Mouse (Mus musculus) CH12.LX (cell line): ENCODE results near the gene Meis2. TPM values are rescaled to one million over a fixed set of nuclear protein-coding genes. Genes with fewer than 3 reads are reported as not detected.

Source experiments
- DNase-seq: peaks from one replicate; pipeline ENCODE4 v3.0.0-alpha.2; 2013; ENCODE audit errors: extremely low read depth
- H3K27ac ChIP-seq: 2 replicates; pipeline ENCODE4 v1.5.1; 2012; ENCODE audit warnings: low read depth, mild to moderate bottlenecking, control low read depth, moderate library complexity; ENCODE audit not compliant: insufficient read depth
- H3K27me3 ChIP-seq: replicated peaks from 2 replicates; pipeline ENCODE3; 2012; ENCODE audit warnings: inconsistent platforms
- H3K36me3 ChIP-seq, 2 experiments: replicated peaks in 1 of 2; 2 replicates each; pipeline versions ENCODE3 to v1.6.1; 2012; ENCODE audit warnings: inconsistent platforms in 1 of 2, low read length in 1 of 2, mild to moderate bottlenecking in 1 of 2, mixed read lengths in 1 of 2, moderate library complexity in 1 of 2; ENCODE audit not compliant: control insufficient read depth in 1 of 2, insufficient read depth in 1 of 2
- H3K4me1 ChIP-seq, 2 experiments: 2 replicates each; pipeline ENCODE4 v1.6.1; 2012; ENCODE audit warnings: inconsistent platforms in 1 of 2, moderate library complexity in 1 of 2; ENCODE audit not compliant: insufficient read depth in 2 of 2, control insufficient read depth in 1 of 2
- H3K4me2 ChIP-seq: 2 replicates; pipeline ENCODE4 v1.6.1; 2012; ENCODE audit warnings: low read depth, mild to moderate bottlenecking, control low read depth; ENCODE audit not compliant: poor library complexity, insufficient read depth, severe bottlenecking
- H3K4me3 ChIP-seq, 3 experiments: fragments of 150-350 bp in 1 of 3; sonication (generic) in 1 of 3; replicated peaks in 1 of 3; 2 replicates each; pipeline versions ENCODE3 to v1.5.1; 2011 to 2012; ENCODE audit warnings: low read depth in 2 of 3, low read length in 2 of 3, mild to moderate bottlenecking in 2 of 3, moderate library complexity in 2 of 3, control low read depth in 1 of 3, improper control_type of control experiment in 1 of 3, inconsistent platforms in 1 of 3, mixed read lengths in 1 of 3; ENCODE audit not compliant: poor library complexity in 1 of 3
- H3K79me2 ChIP-seq: replicated peaks from 2 replicates; pipeline ENCODE4 v1.6.1; 2012; ENCODE audit warnings: mild to moderate bottlenecking, moderate library complexity; ENCODE audit not compliant: control insufficient read depth, poor library complexity, insufficient read depth, severe bottlenecking; ENCODE audit errors: extremely low read depth
- H3K9ac ChIP-seq: 2 replicates; pipeline ENCODE4 v1.6.1; 2012; ENCODE audit warnings: low read depth, mild to moderate bottlenecking, control low read depth, moderate library complexity; ENCODE audit not compliant: insufficient read depth
- H3K9me3 ChIP-seq: replicated peaks from 2 replicates; pipeline ENCODE3; 2012; ENCODE audit warnings: low read length, inconsistent platforms, mixed read lengths
- BHLHE40 ChIP-seq: IDR thresholded peaks from 2 replicates; pipeline ENCODE4 v1.6.1; 2011; ENCODE audit warnings: mild to moderate bottlenecking, low read depth, low read length, improper control_type of control experiment
- CHD2 ChIP-seq: IDR thresholded peaks from 2 replicates; pipeline ENCODE4 v1.6.1; 2011; ENCODE audit warnings: low read length, improper control_type of control experiment
- CTCF ChIP-seq, 2 experiments: IDR thresholded peaks in 1 of 2; conservative IDR thresholded peaks in 1 of 2; 2 replicates each; pipeline ENCODE4 v1.5.1; 2011 to 2012; ENCODE audit warnings: low read depth in 2 of 2, low read length in 2 of 2, improper control_type of control experiment in 1 of 2, inconsistent platforms in 1 of 2, mild to moderate bottlenecking in 1 of 2, moderate library complexity in 1 of 2
- E2F4 ChIP-seq: IDR thresholded peaks from 2 replicates; pipeline ENCODE4 v1.6.1; 2011; ENCODE audit warnings: low read depth, low read length, improper control_type of control experiment; ENCODE audit not compliant: insufficient replicate concordance
- ELF1 ChIP-seq: IDR thresholded peaks from 2 replicates; pipeline ENCODE4 v1.6.1; 2014; ENCODE audit warnings: low read depth, mild to moderate bottlenecking, inconsistent platforms, low read length, improper control_type of control experiment
- ETS1 ChIP-seq: conservative IDR thresholded peaks from 2 replicates; pipeline ENCODE4 v1.6.1; 2012; ENCODE audit warnings: low read depth, mild to moderate bottlenecking, inconsistent platforms, low read length, improper control_type of control experiment, moderate library complexity
- GABPA ChIP-seq: IDR thresholded peaks from 2 replicates; pipeline ENCODE4 v1.6.1; 2012; ENCODE audit warnings: low read depth, low read length, improper control_type of control experiment, inconsistent platforms; ENCODE audit not compliant: insufficient replicate concordance
- HCFC1 ChIP-seq: IDR thresholded peaks from 2 replicates; pipeline ENCODE4 v1.6.1; 2012; ENCODE audit warnings: low read depth, mild to moderate bottlenecking, inconsistent platforms, low read length, improper control_type of control experiment
- IRF4 ChIP-seq: IDR thresholded peaks from 2 replicates; pipeline ENCODE4 v1.6.1; 2014; ENCODE audit warnings: low read depth, mild to moderate bottlenecking, inconsistent platforms, low read length, improper control_type of control experiment
- JUN ChIP-seq: IDR thresholded peaks from 2 replicates; pipeline ENCODE4 v1.6.1; 2011; ENCODE audit warnings: low read depth, mild to moderate bottlenecking, low read length, improper control_type of control experiment, moderate library complexity; ENCODE audit not compliant: insufficient read depth
- JUND ChIP-seq: conservative IDR thresholded peaks from 2 replicates; pipeline ENCODE4 v1.6.1; 2011; ENCODE audit warnings: low read depth, low read length, improper control_type of control experiment
- MAX ChIP-seq: IDR thresholded peaks from 2 replicates; pipeline ENCODE4 v1.6.1; 2011; ENCODE audit warnings: low read length, improper control_type of control experiment
- MAZ ChIP-seq: IDR thresholded peaks from 2 replicates; pipeline ENCODE4 v1.6.1; 2012; ENCODE audit warnings: low read depth, mild to moderate bottlenecking, inconsistent platforms, low read length, improper control_type of control experiment, moderate library complexity
- MEF2A ChIP-seq: IDR thresholded peaks from 2 replicates; pipeline ENCODE4 v1.6.1; 2014; ENCODE audit warnings: low read depth, mild to moderate bottlenecking, inconsistent platforms, low read length, improper control_type of control experiment, borderline replicate concordance
- MYC ChIP-seq: IDR thresholded peaks from 2 replicates; pipeline ENCODE4 v1.6.1; 2011; ENCODE audit warnings: low read depth, mild to moderate bottlenecking, improper control_type of control experiment, low read length
- NELFE ChIP-seq: IDR thresholded peaks from 2 replicates; pipeline ENCODE4 v1.6.1; 2011; ENCODE audit warnings: low read depth, low read length, improper control_type of control experiment
- RAD21 ChIP-seq: IDR thresholded peaks from 2 replicates; pipeline ENCODE4 v1.6.1; 2011; ENCODE audit warnings: low read depth, mild to moderate bottlenecking, low read length, improper control_type of control experiment, moderate library complexity
- RCOR1 ChIP-seq: conservative IDR thresholded peaks from 2 replicates; pipeline ENCODE4 v1.6.1; 2012; ENCODE audit warnings: low read depth, mild to moderate bottlenecking, inconsistent platforms, low read length, improper control_type of control experiment
- TBP ChIP-seq: conservative IDR thresholded peaks from 2 replicates; pipeline ENCODE4 v1.6.1; 2011; ENCODE audit warnings: low read depth, low read length, improper control_type of control experiment
- TCF12 ChIP-seq: IDR thresholded peaks from 2 replicates; pipeline ENCODE4 v1.6.1; 2014; ENCODE audit warnings: low read depth, mild to moderate bottlenecking, inconsistent platforms, low read length, improper control_type of control experiment
- USF1 ChIP-seq: IDR thresholded peaks from 2 replicates; pipeline ENCODE4 v1.6.1; 2014; ENCODE audit warnings: low read depth, mild to moderate bottlenecking, inconsistent platforms, low read length, improper control_type of control experiment
- USF2 ChIP-seq: conservative IDR thresholded peaks from 2 replicates; pipeline ENCODE4 v1.6.1; 2011; ENCODE audit warnings: low read depth, low read length, improper control_type of control experiment
- ZC3H11A ChIP-seq: IDR thresholded peaks from 2 replicates; pipeline ENCODE4 v1.6.1; 2012; ENCODE audit warnings: low read depth, mild to moderate bottlenecking, inconsistent platforms, low read length, improper control_type of control experiment
- ZKSCAN1 ChIP-seq: IDR thresholded peaks from 2 replicates; pipeline ENCODE4 v1.6.1; 2012; ENCODE audit warnings: low read depth, inconsistent platforms, low read length, improper control_type of control experiment, borderline replicate concordance
- ZMIZ1 ChIP-seq: IDR thresholded peaks from 2 replicates; pipeline ENCODE4 v1.6.1; 2012; ENCODE audit warnings: low read depth, mild to moderate bottlenecking, inconsistent platforms, low read length, improper control_type of control experiment
- dilution Hi-C: fragments of 300-500 bp; cut with MboI; formaldehyde crosslinking; loops from 2 replicates; pipeline ENCODE4 v1.14.3; 2020; ENCODE audit warnings: low sequenced_read_pairs; ENCODE audit not compliant: extremely low pct_unique_long_range_greater_than_20kb, extremely low pct_ligation_motif_present
- in situ Hi-C: fragments of 300-500 bp; cut with MboI; formaldehyde crosslinking; loops from 3 replicates; pipeline ENCODE4 v1.14.3; 2019; ENCODE audit warnings: low sequenced_read_pairs, low pct_ligation_motif_present, low pct_unique_long_range_greater_than_20kb, mixed read lengths
- polyA plus RNA-seq: library from polyadenylated mRNA; unstranded; fragments of >175 nt; gene quantifications from 2 replicates; pipeline ENCODE4 v1.2.1, GENCODE M21; 2012; ENCODE audit warnings: low read depth; ENCODE audit not compliant: insufficient read length
- total RNA-seq, 2 experiments: library from RNA; depleted of rRNA; stranded (reverse); fragments of 300-350 nt in 1 of 2; fragments of >200 nt in 1 of 2; gene quantifications; 2 replicates each; pipeline ENCODE4 v1.2.3; 2012 to 2014

The Meis2 gene
- total and polyA plus RNA-seq, 3 experiments = not detected

GRCm38 (mm10) chr2:116059661-116060060 is 6.0 kb downstream of the Meis2 start:
- Histone ChIP-seq H3K4me3 (no peak overlapping the region), H3K36me3 (no peaks in the 10 kb centered on the region), H3K79me2 (no peaks in the 10 kb centered on the region), H3K27ac (no peak overlapping the region), H3K9me3 (peaks cover 6% of the 10 kb centered on the region), H3K4me1 (no peaks in the 10 kb centered on the region), H3K4me2 (no peak overlapping the region), H3K9ac (no peak overlapping the region), H3K27me3 (no peaks in the 10 kb centered on the region)
- no peak for DNase-seq
- dilution Hi-C loops (no loop called here), in situ Hi-C loops (no loop called here)
- TF ChIP-seq CTCF (conservative IDR thresholded peaks at IDR 0.05 in 1 of 2, IDR thresholded peaks at IDR 0.05 in 1 of 2; ENCODE audit: low read depth in 2 of 2, low read length in 2 of 2) (no peak), USF1 (no peak), JUN (no peak), ZC3H11A (no peak), MAZ (no peak), IRF4 (no peak), ZMIZ1 (no peak), USF2 (no peak), MAX (no peak), GABPA (no peak)

GRCm38 (mm10) chr2:116059066-116059465 is 6.6 kb downstream of the Meis2 start:
- in situ Hi-C loops = no loop called here

More at GRCm38 (mm10) chr2:116059066-116059465, 6.6 kb downstream of the Meis2 start:
- Histone ChIP-seq H3K27ac (no peak overlapping the region), H3K4me3 (no peak overlapping the region), H3K9me3 (peaks cover 6% of the 10 kb centered on the region), H3K79me2 (no peaks in the 10 kb centered on the region), H3K9ac (no peak overlapping the region), H3K27me3 (no peaks in the 10 kb centered on the region), H3K4me1 (no peaks in the 10 kb centered on the region), H3K4me2 (no peak overlapping the region), H3K36me3 (no peaks in the 10 kb centered on the region)
- TF ChIP-seq MYC (no peak), ELF1 (no peak), ZKSCAN1 (no peak), CHD2 (no peak), ZC3H11A (no peak), ETS1 (no peak), E2F4 (no peak), TBP (no peak), IRF4 (no peak), JUND (no peak), HCFC1 (no peak), RAD21 (no peak), BHLHE40 (no peak), TCF12 (no peak), MAZ (no peak), USF2 (no peak), NELFE (no peak), RCOR1 (no peak), MEF2A (no peak)
- DNase-seq = no peak
- dilution Hi-C loops = no loop called here
